Mouse (Mus musculus): Measurements from ENCODE around the gene Gpr153. TPM values are rescaled to one million over a fixed set of nuclear protein-coding genes. Genes with fewer than 3 reads are reported as not detected.

Gene Gpr153
- total and polyA plus RNA-seq, 3 experiments: 0.08 TPM; not detected in 2

GRCm38 (mm10) chr4:152325574-152326411 lies 51.8 kb downstream of the Gpr153 start, which contains the start of gene Rpl22 (continued):
- no peak for TF ChIP-seq ELF1 (IDR thresholded peaks at IDR 0.05; ENCODE audit: low read depth, low read length)
- TF ChIP-seq MYB (IDR thresholded peaks at IDR 0.05; ENCODE audit: low read depth, low read length): no peak
- TF ChIP-seq TAL1 (IDR thresholded peaks at IDR 0.05; ENCODE audit: low read length): no peak
- TF ChIP-seq EP300 (IDR thresholded peaks at IDR 0.05; ENCODE audit: low read depth in 1 of 2, low read length in 2 of 2): no peak
- no peak for TF ChIP-seq MEF2A (IDR thresholded peaks at IDR 0.05; ENCODE audit: extremely low read depth, insufficient replicate concordance, low read depth, low read length, poor library complexity, severe bottlenecking)
- peak; percentile 86 for TF ChIP-seq MAX (IDR thresholded peaks at IDR 0.05; ENCODE audit: low read length)
- TF ChIP-seq USF1 (IDR thresholded peaks at IDR 0.05; ENCODE audit: low read depth, low read length): peak; percentile 49; the same call in 1 of the 2 replicates
- no peak for TF ChIP-seq ZKSCAN1 (IDR thresholded peaks at IDR 0.05; ENCODE audit: low read depth, low read length)
- TF ChIP-seq TCF12 (IDR thresholded peaks at IDR 0.05; ENCODE audit: low read depth, low read length): peak; percentile 78
- TF ChIP-seq HCFC1 (IDR thresholded peaks at IDR 0.05; ENCODE audit: low read depth, low read length): peak; percentile 94
- no peak for TF ChIP-seq USF2 (IDR thresholded peaks at IDR 0.05; ENCODE audit: borderline replicate concordance in 1 of 2, insufficient read depth in 1 of 2, low read depth in 1 of 2, low read length in 2 of 2)
- no peak for TF ChIP-seq ZC3H11A (IDR thresholded peaks at IDR 0.05; ENCODE audit: low read depth, low read length)
- TF ChIP-seq UBTF (IDR thresholded peaks at IDR 0.05; ENCODE audit: borderline replicate concordance, insufficient read depth, low read depth, low read length): 0 out of 2 replicates have a peak, but pooled peaks have one; percentile 84
- TF ChIP-seq E2F4 (IDR thresholded peaks at IDR 0.05; ENCODE audit: borderline replicate concordance, low read depth, low read length): no peak
- peak; percentile 86 for TF ChIP-seq NELFE (IDR thresholded peaks at IDR 0.05; ENCODE audit: low read depth, low read length)

- Histone ChIP-seq H3K36me3 (ENCODE audit: control insufficient read depth in 1 of 2, insufficient read depth in 2 of 2, low read length in 2 of 2) (peaks cover 17 to 18% of the 10 kb centered on the region in 2 experiments), H3K4me3 (ENCODE audit: control insufficient read depth in 1 of 2, insufficient read depth in 1 of 2, low read depth in 2 of 2, low read length in 2 of 2) (peak overlapping the region; percentile 84 to 92), H3K27me3 (ENCODE audit: control insufficient read depth in 1 of 2, insufficient read depth in 2 of 2, low read length in 2 of 2) (no peaks in the 10 kb centered on the region), H3K9me3 (replicated peaks; ENCODE audit: insufficient read depth, low read length) (no peaks in the 10 kb centered on the region), H3K4me1 (ENCODE audit: control insufficient read depth in 1 of 2, insufficient read depth in 2 of 2, low read length in 2 of 2) (peaks cover 0 to 19% of the 10 kb centered on the region in 2 experiments; a peak in 3 of 4 replicates), H3K9ac (ENCODE audit: control insufficient read depth, low read depth, low read length, poor library complexity, severe bottlenecking) (peak overlapping the region; percentile 91), H3K79me2 (ENCODE audit: control insufficient read depth, insufficient read depth, low read length, poor library complexity) (peaks cover 48% of the 10 kb centered on the region), H3K27ac (ENCODE audit: control insufficient read depth, low read depth, low read length) (peak overlapping the region; percentile 70)
- DNase-seq (ENCODE audit: low read depth, low spot score): peak; percentile 44
- TF ChIP-seq NELFE (IDR thresholded peaks at IDR 0.05; ENCODE audit: low read depth, low read length): no peak
- TF ChIP-seq ETS1 (IDR thresholded peaks at IDR 0.05; ENCODE audit: low read depth, low read length): 0 out of 2 replicates have a peak, but pooled peaks have one; percentile 4
- 0 out of 2 replicates have a peak, but pooled peaks have one; percentile 35 for TF ChIP-seq MAZ (IDR thresholded peaks at IDR 0.05; ENCODE audit: low read depth, low read length)
- 0 out of 2 replicates have a peak, but pooled peaks have one; percentile 22 for TF ChIP-seq MAX (IDR thresholded peaks at IDR 0.05; ENCODE audit: low read length)
- no peak for TF ChIP-seq BHLHE40 (IDR thresholded peaks at IDR 0.05; ENCODE audit: borderline replicate concordance, low read depth, low read length)
- no peak for TF ChIP-seq MAFK (IDR thresholded peaks at IDR 0.05; ENCODE audit: borderline replicate concordance, low read depth, low read length)
- peak; percentile 65 for TF ChIP-seq SIN3A (IDR thresholded peaks at IDR 0.05; ENCODE audit: low read length)
- 0 out of 2 replicates have a peak, but pooled peaks have one; percentile 31 for TF ChIP-seq KAT2A (conservative IDR thresholded peaks at IDR 0.05; ENCODE audit: low read depth, low read length)
- peak; percentile 97 for TF ChIP-seq CHD1 (IDR thresholded peaks at IDR 0.05; ENCODE audit: low read depth, low read length)
- TF ChIP-seq GABPA (IDR thresholded peaks at IDR 0.05; ENCODE audit: low read depth, low read length): no peak
- TF ChIP-seq MYC (IDR thresholded peaks at IDR 0.05; ENCODE audit: low read depth, low read length): peak; percentile 69; the same call in 1 of the 2 replicates
- 0 out of 2 replicates have a peak, but pooled peaks have one; percentile 9 for TF ChIP-seq JUND (IDR thresholded peaks at IDR 0.05; ENCODE audit: low read depth, low read length)
- TF ChIP-seq MXI1 (IDR thresholded peaks at IDR 0.05; ENCODE audit: low read depth, low read length): peak; percentile 45; the same call in 1 of the 2 replicates
- TF ChIP-seq HCFC1 (IDR thresholded peaks at IDR 0.05; ENCODE audit: low read depth, low read length): 0 out of 2 replicates have a peak, but pooled peaks have one; percentile 15
Observed at GRCm38 (mm10) chr4:152326543-152326942, 52.5 kb downstream of the Gpr153 start.

All from MEL (cell line).